Mouse (Mus musculus) frontal cortex, adult 2 months (tissue): ENCODE results near the gene Ppp4r3a. TPM values are rescaled to one million over a fixed set of nuclear protein-coding genes. Genes with fewer than 3 reads are reported as not detected.
"Not testable (repeated sequence)": the region's sequence is repeated elsewhere in the genome, so short reads cannot be mapped to it uniquely, and the experiment has no call there.

ENCODE experiments used
- DNase-seq, 2 experiments: peaks; one replicate each; pipeline ENCODE4 v3.0.0; 2022; ENCODE audit warnings: low spot score in 1 of 2; ENCODE audit errors: extremely low spot score in 1 of 2
- polyA plus RNA-seq: library from polyadenylated mRNA; depleted of rRNA; stranded (reverse); fragments of >200 nt; gene quantifications from 2 replicates; pipeline ENCODE4 v1.2.3, GENCODE M21; 2012; rRNA removed

The Ppp4r3a gene
- 34.4 and 39.1 TPM in 2 replicates for polyA plus RNA-seq

DNA sequence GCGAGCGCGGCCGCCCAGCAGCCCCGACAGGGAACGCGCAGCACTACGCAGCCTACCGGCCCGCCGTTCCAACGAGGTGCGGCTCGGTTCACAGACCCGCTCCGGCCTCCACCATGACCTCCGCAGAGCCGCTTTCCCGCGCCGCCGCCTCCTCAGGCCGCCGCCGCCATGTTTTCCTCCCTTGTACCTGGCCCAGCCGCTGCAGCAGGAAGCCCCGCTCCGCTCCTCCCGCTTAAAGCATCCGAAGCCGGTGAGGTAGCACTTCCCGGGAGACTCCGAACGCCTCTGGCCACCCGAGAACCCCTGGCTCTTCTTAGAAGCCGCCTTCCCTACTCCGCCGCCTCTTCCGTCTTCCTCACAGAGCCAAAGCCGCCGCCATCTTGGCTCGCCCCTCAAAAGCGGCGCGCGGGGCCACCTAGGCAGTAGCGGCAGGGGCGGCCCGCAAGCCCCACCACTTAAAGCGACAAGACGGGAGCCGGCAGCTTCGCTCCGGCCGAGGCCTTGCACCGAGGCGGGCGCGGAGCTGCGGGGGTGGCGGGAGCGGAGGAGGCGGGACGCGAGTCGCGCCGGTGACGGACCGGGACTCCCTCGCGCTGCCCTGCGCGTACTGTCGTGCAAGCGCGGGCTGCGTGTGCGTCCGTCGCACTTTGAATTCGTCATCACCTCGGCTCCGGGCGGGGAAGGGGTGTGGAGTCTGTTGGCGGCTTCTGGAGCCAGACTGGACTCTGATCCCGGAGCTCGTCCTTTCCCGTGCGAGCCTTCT, at the start of gene Ppp4r3a:
TSS of gene Ppp4r3a (minus strand) at position 627 of the 763 bp plus-strand sequence.
- peak; percentile 88 to 97 for DNase-seq

- DNase-seq: peak in 1 of 2 experiments; percentile 38
Measured at GRCm38 (mm10) chr12:101123013-101123412, 39.5 kb upstream of the Ppp4r3a start.

DNA sequence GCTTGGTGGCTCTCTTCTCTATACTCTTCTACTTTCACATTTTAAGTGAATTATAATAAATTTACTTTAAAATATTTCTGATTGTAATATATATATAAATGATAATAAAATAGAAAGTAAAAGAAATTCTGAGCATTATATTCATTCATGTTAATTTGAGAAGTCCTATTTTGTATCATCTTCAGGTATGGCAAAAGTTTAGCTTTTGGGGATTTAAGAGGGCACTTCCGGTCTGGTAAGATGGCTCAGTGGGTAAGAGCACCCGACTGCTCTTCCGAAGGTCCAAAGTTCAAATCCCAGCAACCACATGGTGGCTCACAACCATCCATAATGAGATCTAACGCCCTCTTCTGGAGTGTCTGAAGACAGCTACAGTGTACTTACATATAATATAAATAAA, 38.6 kb upstream of the Ppp4r3a start:
- DNase-seq: not testable (repeated sequence)

GRCm38 (mm10) chr12:101109794-101110585, 26.5 kb upstream of the Ppp4r3a start:
- not testable (repeated sequence) for DNase-seq

- DNase-seq: no peak
Measured at GRCm38 (mm10) chr12:101107722-101108121, 24.2 kb upstream of the Ppp4r3a start.

- DNase-seq: no peak
Measured at GRCm38 (mm10) chr12:101105571-101105970, 22.1 kb upstream of the Ppp4r3a start.

GRCm38 (mm10) chr12:101102648-101103047, 19.1 kb upstream of the Ppp4r3a start:
- no peak for DNase-seq

- not testable (repeated sequence) for DNase-seq
Measured at GRCm38 (mm10) chr12:101093678-101094077, 10.2 kb upstream of the Ppp4r3a start.

GRCm38 (mm10) chr12:101089955-101090354, 6.5 kb upstream of the Ppp4r3a start:
- no peak for DNase-seq

- DNase-seq: no peak
Measured at GRCm38 (mm10) chr12:101087406-101087805, 3.9 kb upstream of the Ppp4r3a start.

DNA sequence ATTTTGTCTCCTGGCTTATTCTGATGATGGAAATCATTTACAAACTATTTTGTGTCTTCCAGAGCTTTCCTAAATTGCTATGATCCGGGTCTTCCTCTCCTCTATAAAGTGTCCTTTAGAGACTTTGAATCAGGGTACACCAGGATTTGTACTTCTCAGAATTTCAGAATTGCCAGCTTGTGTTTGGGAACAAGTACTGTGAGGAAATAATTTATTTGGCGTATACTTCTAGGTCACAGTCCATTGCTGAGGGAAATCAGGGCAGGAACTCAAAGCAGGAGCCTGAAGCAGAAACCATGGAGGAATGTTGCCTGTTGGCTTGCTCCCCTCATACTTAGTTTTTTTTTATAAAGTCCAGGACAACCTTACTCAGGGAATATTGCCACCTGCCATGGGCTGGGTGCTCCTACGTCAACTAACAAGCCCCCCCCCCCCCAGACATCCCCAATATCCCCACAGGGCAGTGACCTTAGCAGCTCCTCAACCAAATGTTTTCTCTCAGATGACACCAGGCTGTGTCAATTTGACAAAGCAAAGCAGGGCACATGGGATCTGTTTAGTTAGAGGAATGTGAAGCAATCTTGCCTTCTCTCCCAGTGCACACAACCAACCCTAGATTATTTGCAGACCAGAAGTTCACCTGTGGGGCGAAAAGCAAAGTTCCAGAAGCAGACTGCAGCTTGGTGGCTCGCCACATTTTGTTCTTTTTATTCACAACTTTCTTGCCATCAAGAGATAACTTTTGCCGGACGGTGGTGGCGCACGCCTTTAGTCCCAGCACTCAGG, 1.6 kb upstream of the Ppp4r3a start:
- DNase-seq: no peak

- peak in 1 of 2 experiments; percentile 9 for DNase-seq
Measured at GRCm38 (mm10) chr12:101084237-101084636, 735 bp upstream of the Ppp4r3a start.

GRCm38 (mm10) chr12:101083839-101084195, 315 bp upstream of the Ppp4r3a start:
- DNase-seq: no peak

GRCm38 (mm10) chr12:101082296-101083075, 1.0 kb downstream of the Ppp4r3a start:
- peak in 1 of 2 experiments; percentile 9 for DNase-seq

- DNase-seq: no peak
Measured at GRCm38 (mm10) chr12:101077955-101078354, 5.5 kb downstream of the Ppp4r3a start.

DNA sequence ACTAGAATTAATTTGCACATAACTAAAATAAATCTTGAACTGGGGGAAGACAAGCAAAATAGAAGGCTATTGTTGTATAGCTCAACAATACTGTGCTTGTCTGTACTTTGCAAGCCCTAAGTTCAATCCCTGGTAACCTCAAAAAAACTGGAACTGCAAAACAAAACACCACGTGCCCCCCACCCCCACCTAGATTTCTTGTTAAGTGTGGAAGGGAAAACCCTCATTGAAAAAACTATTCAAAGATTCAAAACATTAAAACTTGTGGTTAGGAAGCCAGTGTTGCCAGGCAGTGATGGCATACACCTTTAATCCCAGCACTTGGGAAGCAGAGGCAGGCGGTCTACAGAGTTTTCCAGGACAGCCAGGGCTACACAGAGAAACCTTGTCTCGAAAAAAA, 8.1 kb downstream of the Ppp4r3a start:
- DNase-seq: no peak

DNA sequence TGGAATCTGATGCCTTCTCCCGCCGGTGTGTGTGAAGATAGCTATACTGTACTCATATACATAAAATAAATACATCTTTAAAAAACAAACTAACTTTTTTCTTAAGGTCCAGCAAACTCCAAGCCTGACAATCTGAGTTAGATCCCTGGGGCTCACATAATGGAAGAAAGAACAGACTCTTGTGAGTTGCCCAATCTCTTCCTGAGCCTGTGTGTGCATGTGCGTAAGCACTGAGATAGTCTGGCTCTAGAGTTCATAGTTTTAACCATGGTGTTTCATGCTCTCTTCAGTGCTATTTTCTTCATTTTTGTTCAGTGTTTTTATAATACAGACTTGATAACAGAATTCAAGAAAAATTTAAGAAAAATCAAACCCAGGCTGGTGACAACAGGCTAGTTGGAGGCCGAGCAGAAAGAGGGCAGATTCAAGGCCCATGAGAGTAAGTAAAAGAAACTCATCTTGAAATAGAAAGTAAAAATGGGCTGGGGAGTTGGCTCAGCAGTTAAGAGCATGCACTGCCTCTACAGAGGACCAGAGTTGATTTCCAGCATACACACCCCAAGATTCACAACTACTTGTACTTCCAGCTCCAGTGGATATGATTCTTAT, 8.6 kb downstream of the Ppp4r3a start:
- DNase-seq: no peak

DNA sequence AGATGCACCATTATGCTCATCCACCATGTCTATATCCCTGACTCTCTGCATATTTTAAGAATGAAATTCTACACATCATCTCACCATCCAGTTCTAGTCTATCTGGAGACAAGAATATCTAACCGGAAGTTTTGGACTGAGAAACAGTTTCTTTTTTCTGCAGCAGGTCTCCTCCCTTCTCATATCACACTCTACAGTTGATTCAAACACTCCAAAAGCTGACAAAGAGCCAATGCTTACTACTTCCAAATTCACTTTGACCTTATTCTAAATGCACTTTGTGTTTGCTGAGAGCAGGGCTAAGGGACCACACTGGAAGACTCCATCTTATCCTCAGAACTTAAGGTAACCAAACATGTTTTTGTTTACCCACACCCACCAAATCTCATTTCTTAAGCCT, 13.7 kb downstream of the Ppp4r3a start:
- no peak for DNase-seq

GRCm38 (mm10) chr12:101066329-101066728, 17.2 kb downstream of the Ppp4r3a start:
- no peak for DNase-seq

DNA sequence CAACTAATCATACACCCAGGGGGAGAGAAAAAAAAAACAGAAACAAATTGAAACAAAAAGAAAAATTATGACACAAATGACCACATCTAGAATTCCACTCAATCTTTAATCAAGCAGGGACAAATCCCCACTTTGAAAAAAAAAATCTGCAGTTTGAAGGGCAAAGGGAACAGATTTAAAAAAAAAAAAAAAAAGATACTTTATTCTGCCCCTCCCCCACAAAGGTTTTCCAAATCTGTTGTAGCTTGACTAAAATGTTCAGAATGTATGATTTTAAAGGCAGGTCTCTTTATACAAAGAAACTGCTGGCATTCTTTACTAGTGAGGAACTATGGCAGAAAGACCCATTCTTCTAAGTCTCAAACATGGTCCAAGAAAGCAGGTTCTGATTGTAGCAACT, 43.5 kb downstream of the Ppp4r3a start:
- no peak for DNase-seq
